In the genomic region with DNA sequence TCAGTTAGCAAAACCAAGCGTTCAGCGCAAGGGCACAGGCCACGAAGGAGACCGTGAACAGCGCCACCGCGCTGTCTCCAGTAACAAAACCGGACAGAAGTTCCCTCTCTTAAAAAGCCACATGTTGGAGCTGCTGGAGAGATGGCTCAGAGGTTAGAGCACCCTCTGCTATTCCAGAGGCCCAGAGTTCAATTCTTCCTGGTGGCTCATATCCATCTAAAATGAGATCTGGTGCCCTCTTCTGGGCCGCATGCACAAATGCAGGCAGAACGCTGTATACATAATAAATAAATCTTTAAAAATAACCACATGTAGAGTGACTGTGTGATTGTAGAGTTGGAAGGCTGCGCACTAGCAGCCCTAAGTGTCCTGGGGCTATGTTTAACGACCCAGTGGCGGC, we compare ENCODE assay signal across 10 mouse cellular contexts. TPM values are rescaled to one million over a fixed set of nuclear protein-coding genes. Genes with fewer than 3 reads are reported as not detected.
DNase-seq lines count a peak whose midpoint lies in the region; ATAC-seq and TF ChIP-seq lines count a peak whose summit lies in the region.
"Had no signal": no experiment of that assay in that cellular context is flagged by ENCODE, and none has a peak within 500 bp of the region (broad histone marks: within the 10 kb centered on the region; RNA-seq: fewer than 3 reads in every experiment).

No protein-coding gene starts in this region.

- peak; percentile 68 for TF ChIP-seq CTCF in lung, postnatal 0 days (IDR thresholded peaks at IDR 0.05)

- H3K9me3 ChIP-seq in kidney, embryonic 15.5 days (replicated peaks), result no peaks in the 10 kb centered on the region
- no peaks in the 10 kb centered on the region for H3K9me3 ChIP-seq in lung, postnatal 0 days (ENCODE audit: low read length)
- H3K9me3 ChIP-seq: forebrain, embryonic 13.5 days had no signal

- H3K36me3 ChIP-seq in kidney, embryonic 15.5 days, result no peaks in the 10 kb centered on the region
- H3K36me3 ChIP-seq in lung, postnatal 0 days (ENCODE audit: insufficient read depth, low read length), result no peaks in the 10 kb centered on the region

- no peak for TF ChIP-seq EP300 in lung, postnatal 0 days (IDR thresholded peaks at IDR 0.05)

- no peak overlapping the region for H3K4me2 ChIP-seq in kidney, embryonic 15.5 days
- no peak overlapping the region for H3K4me2 ChIP-seq in lung, postnatal 0 days (replicated peaks; ENCODE audit: low read depth, low read length)
- H3K4me2 ChIP-seq: forebrain, embryonic 13.5 days had no signal

- H3K4me1 ChIP-seq in kidney, embryonic 15.5 days, result peaks cover 13% of the 10 kb centered on the region
- no peaks in the 10 kb centered on the region for H3K4me1 ChIP-seq in lung, postnatal 0 days (ENCODE audit: insufficient read depth, low read depth, low read length)

- H3K27ac ChIP-seq in kidney, embryonic 15.5 days, result no peak overlapping the region
- H3K27ac ChIP-seq in lung, postnatal 0 days (ENCODE audit: low read length), result no peak overlapping the region
- H3K27ac ChIP-seq: forebrain, embryonic 13.5 days had no signal

- no peak for ATAC-seq in kidney, embryonic 15.5 days (replicated peaks; ENCODE audit: low FRiP score)
- ATAC-seq in lung, postnatal 0 days, result no peak
- ATAC-seq: forebrain, embryonic 13.5 days had no signal

- no peak overlapping the region for H3K4me3 ChIP-seq in kidney, embryonic 15.5 days (replicated peaks)
- H3K4me3 ChIP-seq in lung, postnatal 0 days (ENCODE audit: low read depth, low read length), result no peak overlapping the region
- H3K4me3 ChIP-seq: forebrain, embryonic 13.5 days had no signal

- peaks cover 50% of the 10 kb centered on the region for H3K27me3 ChIP-seq in kidney, embryonic 15.5 days
- peaks cover 20% of the 10 kb centered on the region; the same call in 1 of the 2 replicates for H3K27me3 ChIP-seq in lung, postnatal 0 days (replicated peaks; ENCODE audit: insufficient read depth, low read length)

- 37% methylated on average over 13 of the region's 13 CpGs for WGBS in kidney, embryonic 15.5 days
- WGBS in lung, postnatal 0 days, result 26% methylated on average over 13 of the region's 13 CpGs

- no peak overlapping the region for H3K9ac ChIP-seq in kidney, embryonic 15.5 days
- no peak overlapping the region for H3K9ac ChIP-seq in lung, postnatal 0 days (replicated peaks; ENCODE audit: low read depth)
- H3K9ac ChIP-seq: forebrain, embryonic 13.5 days had no signal

- peak; percentile 15 for DNase-seq in kidney, adult 9 months
- DNase-seq in CD4-positive helper T cell, adult 2 months (ENCODE audit: low read depth, low spot score), result peak; percentile 61
- peak; percentile 80 for DNase-seq in R1 (ENCODE audit: low read depth, low spot score)
- DNase-seq in lung, postnatal 0 days (ENCODE audit: low spot score), result peak; percentile 39
- DNase-seq in right cerebral cortex, postnatal 25 days, result no peak
- DNase-seq in frontal cortex, postnatal 10 days (ENCODE audit: low spot score in 2 of 2), result no peak
- no peak for DNase-seq in heart, adult 8-10 months (ENCODE audit: low spot score)
- DNase-seq: adrenal gland, postnatal 14 days had no signal

RNA-seq across cellular contexts. Expression of a gene that starts 1.7 kb away (rescaled TPM):
- not detected in 2 replicates for polyA plus RNA-seq in kidney, embryonic 15.5 days (2015; fragmentation: Nextera tagmentation; extraction: Ambion mirVana)
- polyA plus RNA-seq in lung, postnatal 0 days (2015; fragmentation: Nextera tagmentation; extraction: Ambion mirVana), result 0.19 and 0.20 TPM in 2 replicates
- not detected for total RNA-seq in heart, adult 8-10 months (2022)
- total RNA-seq: adrenal gland, postnatal 14 days had no signal
- polyA plus RNA-seq: forebrain, embryonic 13.5 days had no signal

RNA-seq across cellular contexts. Expression of a gene that starts 7.1 kb away (rescaled TPM):
- polyA plus RNA-seq in kidney, embryonic 15.5 days (2015; fragmentation: Nextera tagmentation; extraction: Ambion mirVana), result 0.21 and 0.30 TPM in 2 replicates
- polyA plus RNA-seq in lung, postnatal 0 days (2015; fragmentation: Nextera tagmentation; extraction: Ambion mirVana), result 1.6 and 2.2 TPM in 2 replicates
- 100 to 1,000 TPM; 286 to 346 (median 321) TPM for total RNA-seq in heart, adult 8-10 months (2022)

RNA-seq across cellular contexts. Expression of a gene that starts 27.6 kb away (rescaled TPM):
- not detected in 2 replicates for polyA plus RNA-seq in kidney, embryonic 15.5 days (2015; fragmentation: Nextera tagmentation; extraction: Ambion mirVana)
- not detected in 2 replicates for polyA plus RNA-seq in lung, postnatal 0 days (2015; fragmentation: Nextera tagmentation; extraction: Ambion mirVana)
- total RNA-seq in heart, adult 8-10 months (2022), result not detected
- total RNA-seq: adrenal gland, postnatal 14 days had no signal
- polyA plus RNA-seq: forebrain, embryonic 13.5 days had no signal

RNA-seq across cellular contexts. Expression of a gene that starts 46.1 kb away (rescaled TPM):
- polyA plus RNA-seq in kidney, embryonic 15.5 days (2015; fragmentation: Nextera tagmentation; extraction: Ambion mirVana), result 0.86 and 1.0 TPM in 2 replicates
- 1.7 and 3.0 TPM in 2 replicates for polyA plus RNA-seq in lung, postnatal 0 days (2015; fragmentation: Nextera tagmentation; extraction: Ambion mirVana)
- 1 to 10 TPM; 2.6 to 4.8 (median 3.7) TPM for total RNA-seq in heart, adult 8-10 months (2022)
- polyA plus RNA-seq: forebrain, embryonic 13.5 days had no signal

Comparison
In these comparisons a context has a peak if more than half of its experiments do, and no peak if none do; other contexts are left out.
1. DNase-seq: peak in kidney, adult 9 months (single experiment), CD4-positive helper T cell, adult 2 months (single experiment), R1 (single experiment) and lung, postnatal 0 days (single experiment); none in right cerebral cortex, postnatal 25 days (single experiment), frontal cortex, postnatal 10 days (0 of 2) and heart, adult 8-10 months (single experiment).